Mouse (Mus musculus) C2C12 (cell line): ENCODE data around the gene Gm21738.
"Not testable (repeated sequence)": the region's sequence is repeated elsewhere in the genome, so short reads cannot be mapped to it uniquely, and the experiment has no call there.

ENCODE experiments used
- CEBPB ChIP-seq: IDR thresholded peaks from one replicate; pipeline ENCODE4 v1.6.1; 2011; ENCODE audit warnings: low read depth, mild to moderate bottlenecking, control low read depth, moderate library complexity
- CTCF ChIP-seq: IDR thresholded peaks from one replicate; pipeline ENCODE4 v1.5.1; 2011; ENCODE audit not compliant: control insufficient read depth, insufficient read depth, insufficient read length

DNA sequence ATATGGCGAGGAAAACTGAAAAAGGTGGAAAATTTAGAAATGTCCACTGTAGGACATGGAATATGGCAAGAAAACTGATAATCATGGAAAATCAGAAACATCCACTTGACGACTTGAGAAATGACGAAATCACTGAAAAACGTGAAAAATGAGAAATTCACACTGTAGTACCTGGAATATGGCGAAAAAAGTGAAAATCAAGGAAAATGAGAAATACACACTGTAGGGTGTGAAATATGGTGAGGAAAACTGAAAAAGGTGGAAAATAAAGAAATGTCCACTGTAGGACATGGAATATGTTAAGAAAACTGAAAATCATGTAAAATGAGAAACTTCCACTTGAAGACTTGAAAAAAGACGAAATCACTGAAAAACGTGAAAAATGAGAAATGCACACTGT lies at the start of gene Gm21738:
- not testable (repeated sequence) for TF ChIP-seq CEBPB, CTCF
